Mouse (Mus musculus): ENCODE data around the gene Mroh8.

DNA sequence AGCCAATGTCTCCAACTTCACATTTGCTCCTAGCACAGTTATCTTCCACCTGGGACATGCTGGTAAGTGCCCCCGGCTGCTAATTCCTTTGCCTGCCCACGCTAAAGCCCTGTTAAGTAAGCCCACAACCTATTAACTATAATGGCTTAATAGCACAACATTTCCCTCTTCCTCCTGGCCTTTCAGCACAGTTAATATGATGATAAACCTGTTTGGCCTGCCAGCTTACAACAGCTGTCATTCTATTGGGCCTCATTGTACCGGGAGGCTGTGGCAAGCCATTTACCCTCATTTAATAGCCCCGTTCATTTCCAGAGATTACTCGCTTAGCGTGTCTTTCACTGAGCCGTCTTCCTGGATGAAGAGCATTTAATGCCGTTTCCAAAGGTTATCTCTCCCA is 40.8 kb upstream of the Mroh8 start:
- no peak for TF ChIP-seq POLR2A (IDR thresholded peaks at IDR 0.05; ENCODE audit: control insufficient read depth, extremely low read depth, insufficient read depth, low read length, poor library complexity)
- TF ChIP-seq CTCF (IDR thresholded peaks at IDR 0.05; ENCODE audit: borderline replicate concordance, control insufficient read depth, extremely low read depth, insufficient read depth, low read length, poor library complexity), result no peak
